8 mouse cellular contexts compared by ENCODE assay signal in the genomic region with DNA sequence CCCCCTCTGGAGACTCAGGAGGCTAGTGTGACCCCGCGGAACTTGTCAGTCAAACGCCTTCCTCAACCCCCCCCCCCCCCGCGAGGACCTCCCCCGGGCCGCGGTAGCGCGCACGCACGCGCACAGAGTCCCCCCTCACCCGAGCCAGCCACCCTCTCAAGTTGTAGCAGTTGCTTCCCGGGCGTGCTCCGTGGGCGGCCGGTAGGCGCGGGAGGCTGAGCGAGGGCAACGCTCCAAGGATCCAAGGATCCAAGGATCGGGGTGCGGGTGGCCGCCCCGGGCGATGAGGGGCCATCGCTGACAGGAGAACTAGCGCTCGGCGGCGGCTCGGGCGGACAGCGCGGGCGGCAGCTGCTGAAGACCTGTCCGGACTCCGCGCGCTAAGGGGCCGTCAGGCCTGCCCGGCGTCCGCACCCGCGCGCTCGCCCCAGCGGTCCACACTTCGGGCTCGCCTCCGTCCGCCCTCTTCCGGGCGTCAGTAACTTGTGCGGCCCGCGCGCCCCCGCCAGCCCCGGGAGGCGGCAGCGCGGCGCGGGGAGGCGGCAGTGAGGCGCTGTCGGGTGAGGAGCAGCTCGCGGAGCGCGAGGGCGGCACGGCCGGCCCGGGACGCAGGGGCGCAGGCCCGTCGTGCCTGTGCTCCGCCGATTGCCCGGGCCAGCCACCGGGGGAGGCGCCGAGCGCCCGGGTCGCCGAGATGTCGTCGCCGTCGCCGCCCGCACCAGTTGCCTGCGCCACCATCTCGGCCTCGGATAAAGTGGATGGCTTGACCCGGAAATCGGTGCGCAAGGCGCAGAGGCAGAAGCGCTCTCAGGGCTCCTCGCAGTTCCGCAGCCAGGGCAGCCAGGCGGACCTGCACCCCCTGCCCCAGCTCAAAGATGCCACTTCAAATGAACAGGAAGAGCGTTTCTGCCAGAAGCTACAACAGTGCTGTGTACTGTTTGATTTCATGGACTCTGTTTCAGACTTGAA. TPM values are rescaled to one million over a fixed set of nuclear protein-coding genes. Genes with fewer than 3 reads are reported as not detected.
DNase-seq lines count a peak whose midpoint lies in the region; ATAC-seq and TF ChIP-seq lines count a peak whose summit lies in the region.
"Not testable (repeated sequence)": the region's sequence is repeated elsewhere in the genome, so short reads cannot be mapped to it uniquely, and the experiment has no call there.

No protein-coding gene starts in this region.

- H3K4me1 ChIP-seq in forebrain, embryonic 12.5 days; heart, embryonic 15.5 days (replicated peaks); hindbrain, postnatal 0 days (ENCODE audit: insufficient read depth, low read length); liver, embryonic 16.5 days (ENCODE audit: control insufficient read depth, low read depth, low read length); midbrain, embryonic 12.5 days; stomach, embryonic 14.5 days (ENCODE audit: control insufficient read depth, insufficient read depth, low read length): not testable (repeated sequence)

- not testable (repeated sequence) for TF ChIP-seq CTCF in hindbrain, postnatal 0 days (IDR thresholded peaks at IDR 0.05; ENCODE audit: low read depth)

- not testable (repeated sequence) for H3K9ac ChIP-seq in forebrain, embryonic 12.5 days; heart, embryonic 15.5 days; hindbrain, postnatal 0 days (replicated peaks; ENCODE audit: low read length); liver, embryonic 16.5 days (ENCODE audit: low read depth, low read length); midbrain, embryonic 12.5 days (replicated peaks); stomach, embryonic 14.5 days (replicated peaks; ENCODE audit: low read depth, low read length)

- 0 out of 2 replicates have a peak overlapping the region, but pooled peaks have one; percentile 30 for H3K4me2 ChIP-seq in forebrain, embryonic 12.5 days
- H3K4me2 ChIP-seq in heart, embryonic 15.5 days: peak overlapping the region; percentile 34; the same call in 1 of the 2 replicates
- not testable (repeated sequence) for H3K4me2 ChIP-seq in hindbrain, postnatal 0 days (ENCODE audit: low read depth, low read length); liver, embryonic 16.5 days (ENCODE audit: low read depth, low read length); midbrain, embryonic 12.5 days (replicated peaks); stomach, embryonic 14.5 days (replicated peaks; ENCODE audit: low read depth, low read length)

- not testable (repeated sequence) for H3K27me3 ChIP-seq in forebrain, embryonic 12.5 days; heart, embryonic 15.5 days; hindbrain, postnatal 0 days (ENCODE audit: insufficient read depth, low read length); liver, embryonic 16.5 days (ENCODE audit: control insufficient read depth, insufficient read depth, low read depth, low read length); midbrain, embryonic 12.5 days; stomach, embryonic 14.5 days (ENCODE audit: control insufficient read depth, insufficient read depth, low read length)

- not testable (repeated sequence) for H3K36me3 ChIP-seq in forebrain, embryonic 12.5 days (replicated peaks); heart, embryonic 15.5 days; hindbrain, postnatal 0 days (ENCODE audit: insufficient read depth, low read length); liver, embryonic 16.5 days (ENCODE audit: control insufficient read depth, insufficient read depth); midbrain, embryonic 12.5 days; stomach, embryonic 14.5 days (ENCODE audit: control insufficient read depth, insufficient read depth, low read length)

- H3K27ac ChIP-seq in forebrain, embryonic 12.5 days; heart, embryonic 15.5 days; hindbrain, postnatal 0 days; liver, embryonic 16.5 days (ENCODE audit: low read length); midbrain, embryonic 12.5 days (replicated peaks); stomach, embryonic 14.5 days (ENCODE audit: low read length): not testable (repeated sequence)

- WGBS in forebrain, embryonic 12.5 days: 0% methylated on average over 5 of the region's 111 CpGs
- 0% methylated on average over 14 of the region's 111 CpGs for WGBS in heart, embryonic 15.5 days
- WGBS in hindbrain, postnatal 0 days: 3% methylated on average over 10 of the region's 111 CpGs
- WGBS in liver, embryonic 16.5 days (ENCODE audit: insufficient replicate concordance): no CpG with 5 or more reads among the region's 111 CpGs
- WGBS in midbrain, embryonic 12.5 days: under 1% methylated on average over 14 of the region's 111 CpGs
- WGBS in stomach, embryonic 14.5 days: 0% methylated on average over 11 of the region's 111 CpGs

- not testable (repeated sequence) for H3K9me3 ChIP-seq in forebrain, embryonic 12.5 days; heart, embryonic 15.5 days (replicated peaks); hindbrain, postnatal 0 days (ENCODE audit: low read length); liver, embryonic 16.5 days (replicated peaks; ENCODE audit: control insufficient read depth, low read length); midbrain, embryonic 12.5 days; stomach, embryonic 14.5 days (ENCODE audit: control insufficient read depth, low read depth, low read length)

- peak; percentile 0 for DNase-seq in adrenal gland, adult 2 months
- not testable (repeated sequence) for DNase-seq in hindbrain, postnatal 0 days (ENCODE audit: low spot score)
- peak; percentile 1 to 3 for DNase-seq in kidney, postnatal 4 days

- not testable (repeated sequence) for H3K4me3 ChIP-seq in forebrain, embryonic 12.5 days (replicated peaks); heart, embryonic 15.5 days; hindbrain, postnatal 0 days (ENCODE audit: low read length); liver, embryonic 16.5 days (ENCODE audit: low read depth, low read length); midbrain, embryonic 12.5 days; stomach, embryonic 14.5 days (ENCODE audit: low read depth, low read length)

- peak; percentile 80 for ATAC-seq in forebrain, embryonic 12.5 days (ENCODE audit: low FRiP score)
- peak; percentile 60; the same call in 1 of the 2 replicates for ATAC-seq in heart, embryonic 15.5 days (replicated peaks; ENCODE audit: insufficient number of reproducible peaks, insufficient read depth, low FRiP score, low read depth)
- ATAC-seq in hindbrain, postnatal 0 days: peak; percentile 85
- peak; percentile 75 for ATAC-seq in liver, embryonic 16.5 days (ENCODE audit: low read depth)
- ATAC-seq in midbrain, embryonic 12.5 days (ENCODE audit: low FRiP score, low read depth): peak; percentile 80
- ATAC-seq in stomach, embryonic 14.5 days (ENCODE audit: insufficient number of reproducible peaks, insufficient read depth, low FRiP score, low read depth): peak; percentile 87

RNA-seq across cellular contexts. Expression of gene Zfp993, which starts 30.6 kb away (rescaled TPM):
- total RNA-seq in adrenal gland, adult 2 months (2021): 1 to 10 TPM; 3.1 to 8.2 TPM
- not detected in 2 replicates for polyA plus RNA-seq in adrenal gland, adult 2 months (2012; rRNA removed)
- 1.0 and 1.9 TPM in 2 replicates for polyA plus RNA-seq in forebrain, embryonic 12.5 days (2016; fragmentation: Nextera tagmentation; extraction: Ambion mirVana)
- polyA plus RNA-seq in heart, embryonic 15.5 days (2015; fragmentation: Nextera tagmentation; extraction: Ambion mirVana): 3.4 and 3.9 TPM in 2 replicates
- 3.4 and 8.8 TPM in 2 replicates for total RNA-seq in hindbrain, postnatal 0 days (2014; rRNA removed)
- 2.8 and 3.4 TPM in 2 replicates for polyA plus RNA-seq in hindbrain, postnatal 0 days (2015; fragmentation: Nextera tagmentation; extraction: Ambion mirVana)
- polyA plus RNA-seq in liver, embryonic 16.5 days (2015; fragmentation: Nextera tagmentation; extraction: Ambion mirVana): 0.73 and 1.3 TPM in 2 replicates
- polyA plus RNA-seq in midbrain, embryonic 12.5 days (2016; fragmentation: Nextera tagmentation; extraction: Ambion mirVana): 1.3 and 2.1 TPM in 2 replicates
- 0.95 and 2.9 TPM in 2 replicates for polyA plus RNA-seq in stomach, embryonic 14.5 days (2014; fragmentation: Nextera tagmentation; extraction: Ambion mirVana)
